Mouse (Mus musculus) lung, embryonic 16.5 days (tissue): ENCODE measurements around the gene Snip1. TPM values are rescaled to one million over a fixed set of nuclear protein-coding genes. Genes with fewer than 3 reads are reported as not detected.

Source experiments
- ATAC-seq: fragments of 200-750 bp; cut with Nextera tagmentation; 2 replicates; pipeline ENCODE4 v1.8.0; 2017; ENCODE audit warnings: low read depth, mild to moderate bottlenecking, moderate library complexity
- H3K27ac ChIP-seq: fragments of 300-500 bp; sonication (generic); 2 replicates; pipeline ENCODE4 v1.5.1; 2014; ENCODE audit warnings: mild to moderate bottlenecking, control low read depth, low read length
- H3K27me3 ChIP-seq: fragments of 300-500 bp; sonication (generic); 2 replicates; pipeline ENCODE4 v1.6.1; 2014; ENCODE audit warnings: low read depth, low read length, mixed read lengths; ENCODE audit not compliant: control insufficient read depth, insufficient read depth
- H3K36me3 ChIP-seq: fragments of 300-500 bp; sonication (generic); 2 replicates; pipeline ENCODE4 v1.6.1; 2014; ENCODE audit warnings: low read length; ENCODE audit not compliant: control insufficient read depth, insufficient read depth
- H3K4me1 ChIP-seq: fragments of 300-500 bp; sonication (generic); replicated peaks from 2 replicates; pipeline ENCODE4 v1.6.1; 2014; ENCODE audit warnings: low read length, mixed read lengths; ENCODE audit not compliant: control insufficient read depth, insufficient read depth
- H3K4me2 ChIP-seq: fragments of 300-500 bp; sonication (generic); 2 replicates; pipeline ENCODE4 v1.6.1; 2014; ENCODE audit warnings: low read depth, low read length, control low read depth
- H3K4me3 ChIP-seq: fragments of 300-500 bp; sonication (generic); 2 replicates; pipeline ENCODE4 v1.5.1; 2014; ENCODE audit warnings: mild to moderate bottlenecking, low read length, control low read depth
- H3K9ac ChIP-seq: fragments of 300-500 bp; sonication (generic); 2 replicates; pipeline ENCODE4 v1.6.1; 2014; ENCODE audit warnings: low read length, control low read depth
- H3K9me3 ChIP-seq: fragments of 300-500 bp; sonication (generic); 2 replicates; pipeline ENCODE4 v1.6.1; 2016; ENCODE audit warnings: low read length; ENCODE audit not compliant: control insufficient read depth
- WGBS: fragments of 180-500 bp; shearing (Covaris S2); extraction: QIAGEN DNeasy Blood & Tissue Kit; methylation state at CpG from one replicate; pipeline ENCODE4 v1.1.7; 2014; 5-methylcytosine and 5-hydroxymethylcytosine counted together
- polyA plus RNA-seq: library from polyadenylated mRNA; unstranded; fragments of >200 nt; fragmentation: Nextera tagmentation; extraction: Ambion mirVana; gene quantifications from 2 replicates; pipeline ENCODE4 v1.2.1, GENCODE M21; 2015

Gene Snip1
- polyA plus RNA-seq, 1 experiment from 2014 or later = 28.8 TPM

DNA sequence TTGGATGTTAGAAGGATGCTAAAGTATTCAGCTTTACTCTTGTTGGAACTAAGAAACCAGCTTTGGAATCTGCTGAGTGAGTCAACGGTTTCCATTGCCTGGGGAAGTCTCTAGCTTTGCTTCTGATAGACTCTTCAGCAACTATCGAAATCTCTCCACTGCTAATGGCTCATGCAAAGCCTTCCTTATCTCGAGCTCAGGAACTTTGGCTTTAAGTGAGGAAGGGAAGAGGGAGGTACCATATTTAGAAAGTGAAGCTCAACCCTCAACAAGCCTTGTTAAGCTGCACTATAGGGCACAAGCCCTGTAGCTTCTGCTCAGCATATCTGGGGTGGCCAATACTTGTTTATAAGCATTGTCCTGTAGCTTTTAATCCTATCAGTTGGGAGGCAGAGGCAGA is 9.2 kb upstream of the Snip1 start:
- H3K4me2 ChIP-seq = no peak overlapping the region
- ATAC-seq = no peak
- no peaks in the 10 kb centered on the region for H3K9me3 ChIP-seq
- peaks cover 25% of the 10 kb centered on the region for H3K36me3 ChIP-seq
- no peak overlapping the region for H3K27ac ChIP-seq
- peaks cover 4% of the 10 kb centered on the region; the same call in 1 of the 2 replicates for H3K4me1 ChIP-seq
- 31% methylated on average over 3 of the region's 3 CpGs for WGBS
- H3K4me3 ChIP-seq = no peak overlapping the region
- no peak overlapping the region for H3K9ac ChIP-seq
- H3K27me3 ChIP-seq = no peaks in the 10 kb centered on the region

DNA sequence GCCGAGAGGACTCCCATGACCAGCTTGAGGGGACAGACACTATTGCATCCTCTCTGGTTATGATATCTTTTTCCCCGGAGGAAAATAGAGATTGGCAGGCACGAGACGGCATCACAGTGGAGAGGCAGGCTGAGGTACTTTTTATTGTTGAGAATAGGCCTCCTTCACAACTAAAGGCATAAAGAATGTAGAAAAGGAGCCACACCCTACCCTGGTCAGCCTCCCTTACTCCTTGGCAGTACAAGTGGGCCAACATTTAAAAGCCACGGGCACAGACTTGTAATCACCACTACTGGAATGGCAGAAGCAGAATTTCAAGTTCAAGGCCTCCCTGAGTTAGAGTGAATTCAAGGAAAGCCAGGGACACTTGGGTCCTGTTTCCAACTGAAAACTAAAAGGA is 8.4 kb upstream of the Snip1 start:
- H3K9me3 ChIP-seq = no peaks in the 10 kb centered on the region
- peaks cover 4% of the 10 kb centered on the region; the same call in 1 of the 2 replicates for H3K4me1 ChIP-seq
- H3K4me2 ChIP-seq = no peak overlapping the region
- H3K27me3 ChIP-seq = no peaks in the 10 kb centered on the region
- ATAC-seq = peak; percentile 63; the same call in 1 of the 2 replicates
- peaks cover 21% of the 10 kb centered on the region for H3K36me3 ChIP-seq
- H3K4me3 ChIP-seq = no peak overlapping the region
- H3K9ac ChIP-seq = no peak overlapping the region
- WGBS = 31% methylated on average over 5 of the region's 5 CpGs
- no peak overlapping the region for H3K27ac ChIP-seq

DNA sequence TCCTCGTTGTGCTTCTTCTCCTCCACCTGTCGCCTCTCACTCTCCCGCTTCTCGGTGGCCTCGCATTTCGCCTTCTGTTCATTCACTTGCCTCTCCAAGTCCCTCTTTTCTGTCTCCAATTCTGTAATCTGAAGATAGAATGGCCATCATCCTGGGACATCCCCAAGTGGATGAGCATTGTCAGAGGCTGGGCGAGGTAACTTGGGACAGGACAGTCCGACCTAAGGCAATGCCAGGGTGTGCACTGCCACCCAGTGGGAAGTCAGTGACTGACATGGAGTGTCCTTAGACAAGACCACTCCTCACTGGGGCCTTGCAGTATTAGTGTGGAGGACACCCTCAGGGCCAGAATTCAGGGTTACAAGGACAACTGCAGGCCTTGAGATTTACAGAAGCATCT is 7.4 kb upstream of the Snip1 start:
- under 1% methylated on average over 8 of the region's 8 CpGs for WGBS
- Histone ChIP-seq H3K4me3 (0 out of 2 replicates have a peak overlapping the region, but pooled peaks have one; percentile 16), H3K4me2 (peak overlapping the region; percentile 51), H3K9me3 (no peaks in the 10 kb centered on the region), H3K27ac (no peak overlapping the region), H3K27me3 (no peaks in the 10 kb centered on the region), H3K4me1 (peaks cover 4% of the 10 kb centered on the region; the same call in 1 of the 2 replicates), H3K9ac (peak overlapping the region; percentile 46), H3K36me3 (peaks cover 14% of the 10 kb centered on the region)
- peak; percentile 79 for ATAC-seq

DNA sequence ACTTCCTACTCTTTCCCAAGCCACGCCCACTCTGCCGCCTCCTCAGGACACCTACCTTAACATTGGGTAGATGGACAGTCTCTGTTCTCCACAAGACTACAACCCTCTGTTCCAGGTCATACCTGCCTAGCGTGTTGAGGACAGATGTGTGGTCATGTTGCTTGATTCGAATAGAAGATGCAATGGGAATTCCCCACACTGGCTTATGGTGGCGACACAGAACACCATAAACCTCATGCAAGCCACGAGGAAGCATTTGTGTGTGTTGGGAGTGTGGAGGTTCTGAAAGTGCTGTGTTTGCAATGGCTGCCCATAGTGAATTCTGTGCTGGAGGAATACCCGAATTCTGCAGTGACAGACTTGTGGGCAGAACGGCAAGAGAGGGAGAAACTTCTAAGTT is 2.6 kb upstream of the Snip1 start:
- 59% methylated on average over 8 of the region's 8 CpGs for WGBS
- Histone ChIP-seq H3K4me3 (no peak overlapping the region), H3K9ac (no peak overlapping the region), H3K4me2 (no peak overlapping the region), H3K36me3 (peaks cover 1% of the 10 kb centered on the region; the same call in 1 of the 2 replicates), H3K27me3 (no peaks in the 10 kb centered on the region), H3K27ac (no peak overlapping the region), H3K9me3 (no peaks in the 10 kb centered on the region), H3K4me1 (peaks cover 11% of the 10 kb centered on the region)
- no peak for ATAC-seq

DNA sequence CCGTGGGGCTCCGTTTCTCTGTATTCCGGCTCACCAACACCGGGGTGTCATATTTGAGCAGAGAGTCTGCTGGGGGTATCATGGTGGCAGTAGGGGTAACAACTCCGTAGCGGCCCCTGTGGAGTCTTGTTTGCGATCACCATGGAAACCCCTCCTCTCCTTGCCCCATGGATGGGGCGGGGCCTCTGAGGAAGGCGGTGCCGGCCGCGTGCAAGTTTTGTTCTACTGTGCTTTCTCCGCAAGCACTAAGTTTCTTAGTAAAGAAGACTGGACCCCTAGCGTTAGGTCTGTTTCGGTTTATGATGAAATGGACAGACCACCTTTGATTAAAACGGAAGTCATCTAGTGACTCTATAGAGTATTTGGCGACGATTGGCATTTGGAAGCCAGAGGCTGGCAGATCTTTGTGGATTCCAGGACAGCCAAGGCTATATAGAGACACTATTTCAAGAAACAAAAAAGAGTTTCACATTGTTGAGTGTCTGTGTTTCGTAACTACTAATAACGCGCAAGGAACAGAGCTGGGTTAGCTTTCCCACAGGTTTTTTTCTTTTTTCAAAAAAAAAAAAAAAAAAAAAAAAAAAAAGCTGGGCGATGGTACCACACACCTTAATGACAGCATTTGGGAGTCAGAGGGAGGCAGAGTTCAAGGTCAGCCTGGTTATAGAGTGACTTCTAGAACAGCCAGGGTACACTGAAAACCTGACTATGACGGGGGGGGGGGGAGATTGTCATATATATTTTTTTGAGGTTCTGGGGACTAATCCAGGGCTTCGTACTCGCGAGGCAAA is 760 bp upstream of the Snip1 start, which contains the start of gene Dnali1:
TSS of gene Dnali1 (minus strand) at position 187 of the 791 bp plus-strand sequence.
- H3K4me3 ChIP-seq = peak within 1 kb of the TSS; percentile 94
- peak; percentile 64 for ATAC-seq
- H3K27ac ChIP-seq = peak within 1 kb of the TSS; percentile 57
- WGBS = 2% methylated on average over 26 of the region's 26 CpGs
- peaks cover 9% of the 10 kb centered on the region for H3K4me1 ChIP-seq
- H3K36me3 ChIP-seq = peaks cover 18% of the 10 kb centered on the region
- H3K9me3 ChIP-seq = no peaks in the 10 kb centered on the region
- H3K9ac ChIP-seq = peak within 1 kb of the TSS; percentile 94
- no peaks in the 10 kb centered on the region for H3K27me3 ChIP-seq
- H3K4me2 ChIP-seq = peak within 1 kb of the TSS; percentile 89

GRCm38 (mm10) chr4:125077700-125078099 is 11.2 kb downstream of the Snip1 start:
- no peak overlapping the region for H3K27ac ChIP-seq
- no peak overlapping the region for H3K9ac ChIP-seq
- H3K4me3 ChIP-seq = no peak overlapping the region
- H3K4me1 ChIP-seq = no peaks in the 10 kb centered on the region
- no peaks in the 10 kb centered on the region for H3K9me3 ChIP-seq
- H3K4me2 ChIP-seq = no peak overlapping the region
- ATAC-seq = no peak
- H3K36me3 ChIP-seq = peaks cover 30% of the 10 kb centered on the region; the same call in 1 of the 2 replicates
- 75% methylated on average over 2 of the region's 2 CpGs for WGBS
- no peaks in the 10 kb centered on the region for H3K27me3 ChIP-seq

- Histone ChIP-seq H3K9ac (no peak overlapping the region), H3K4me1 (no peaks in the 10 kb centered on the region), H3K36me3 (peaks cover 21% of the 10 kb centered on the region; the same call in 1 of the 2 replicates), H3K4me3 (no peak overlapping the region), H3K4me2 (no peak overlapping the region), H3K9me3 (no peaks in the 10 kb centered on the region), H3K27me3 (no peaks in the 10 kb centered on the region), H3K27ac (no peak overlapping the region)
- no peak for ATAC-seq
- WGBS = 95% methylated on average over 2 of the region's 2 CpGs
Observed at GRCm38 (mm10) chr4:125078698-125079097, 12.2 kb downstream of the Snip1 start.

- Histone ChIP-seq H3K27me3 (no peaks in the 10 kb centered on the region), H3K9ac (peak within 1 kb of the TSS; percentile 97), H3K9me3 (no peaks in the 10 kb centered on the region), H3K36me3 (peaks cover 8% of the 10 kb centered on the region), H3K27ac (peak within 1 kb of the TSS; percentile 98), H3K4me1 (peaks cover 13% of the 10 kb centered on the region), H3K4me2 (peak within 1 kb of the TSS; percentile 74), H3K4me3 (peak within 1 kb of the TSS; percentile 92)
- WGBS = 2% methylated on average over 58 of the region's 63 CpGs
- peak; percentile 93 for ATAC-seq
Observed at GRCm38 (mm10) chr4:125084403-125085345, 18.2 kb downstream of the Snip1 start, which contains the start of gene Meaf6. Gene Meaf6, plus strand, starts transcription at chr4:125085134.
